Mouse (Mus musculus) bone marrow, adult 2 months (tissue): ENCODE measurements around the gene Ptprg.

ENCODE experiments used
- CTCF ChIP-seq: fragments of 200-500 bp; IDR thresholded peaks from 2 replicates; pipeline ENCODE4 v1.5.1; 2011; ENCODE audit warnings: low read length, control low read depth; ENCODE audit not compliant: control insufficient read depth, insufficient read depth
- POLR2A ChIP-seq: fragments of 200-500 bp; IDR thresholded peaks from 2 replicates; pipeline ENCODE4 v1.6.1; 2011; ENCODE audit warnings: low read depth, mild to moderate bottlenecking, control low read depth, low read length, borderline replicate concordance; ENCODE audit not compliant: control insufficient read depth

DNA sequence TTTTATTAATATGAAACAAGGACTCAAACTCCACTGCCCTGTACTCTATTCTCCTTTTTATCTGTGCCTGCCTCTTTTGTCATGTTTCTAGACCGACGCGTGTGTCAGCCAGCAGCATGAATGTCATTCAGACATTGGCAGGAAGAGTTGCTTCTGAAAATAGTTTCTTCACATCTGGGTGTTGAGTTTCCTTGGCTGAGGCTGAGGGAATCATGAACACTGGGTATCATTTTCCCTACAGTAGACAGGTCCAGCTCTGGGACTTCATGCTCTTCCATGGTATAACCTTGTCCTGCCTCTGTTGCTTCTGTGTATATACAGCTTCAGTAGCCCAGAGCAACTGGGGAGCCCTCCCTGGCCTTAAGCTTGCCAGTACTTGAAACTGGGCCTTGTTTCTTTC lies 310.0 kb downstream of the Ptprg start:
- TF ChIP-seq CTCF (no peak), POLR2A (no peak)
